Mouse (Mus musculus): Measurements from ENCODE around the gene Pet117. TPM values are rescaled to one million over a fixed set of nuclear protein-coding genes. Genes with fewer than 3 reads are reported as not detected.

Pet117 gene
- total RNA-seq, 4 experiments from 2014 or later = 2.1 to 8.4 (median 5.7) TPM

GRCm38 (mm10) chr2:144381741-144382140, 12.9 kb downstream of the Pet117 start:
- DNase-seq (ENCODE audit: low spot score in 2 of 2) = no peak

- DNase-seq (ENCODE audit: low spot score in 2 of 2) = no peak
Observed at GRCm38 (mm10) chr2:144382624-144383138, 13.9 kb downstream of the Pet117 start.

DNA sequence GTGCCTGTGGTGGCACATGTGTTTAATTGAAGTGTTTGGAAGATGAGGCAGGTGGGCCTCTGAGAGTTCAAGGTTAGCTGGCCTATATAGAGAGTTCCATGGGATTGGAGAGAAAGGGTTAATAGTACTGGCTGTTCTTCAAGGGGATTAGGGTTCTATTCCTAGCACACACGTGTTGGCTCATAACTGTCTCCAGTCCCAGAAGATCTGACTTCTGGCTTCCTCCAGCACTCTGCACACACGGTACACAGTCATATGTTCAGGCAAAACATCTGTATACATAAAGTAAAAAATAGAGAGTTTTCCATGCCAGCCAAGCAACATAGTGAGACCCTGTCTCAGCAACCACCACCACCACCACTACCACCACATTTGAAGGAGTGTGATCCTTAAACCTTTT, 17.5 kb downstream of the Pet117 start:
- DNase-seq (ENCODE audit: low spot score in 2 of 2) = no peak

- DNase-seq (ENCODE audit: low spot score in 2 of 2) = no peak
Observed at GRCm38 (mm10) chr2:144388416-144388815, 19.6 kb downstream of the Pet117 start.

DNA sequence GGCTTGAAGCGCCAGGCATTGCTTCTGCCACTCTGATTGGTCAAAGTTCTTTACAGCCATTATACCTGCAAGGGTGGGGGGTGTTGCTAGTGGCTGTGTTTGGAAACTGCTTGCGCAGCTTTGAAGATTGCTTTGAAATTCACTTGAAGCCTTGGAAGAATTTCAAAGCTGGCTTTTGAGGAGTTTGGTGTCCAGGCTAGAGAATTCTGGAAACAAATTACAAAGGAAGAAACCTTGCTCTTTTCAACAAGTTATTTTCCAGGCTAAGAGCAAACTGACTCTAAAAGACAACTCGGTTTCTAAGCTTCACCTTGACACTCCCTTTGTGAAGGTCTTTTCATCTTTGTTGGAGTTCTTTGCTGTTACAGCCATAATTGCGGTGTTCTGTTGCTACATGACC, 30.7 kb downstream of the Pet117 start:
- DNase-seq (ENCODE audit: low spot score in 2 of 2) = no peak

DNA sequence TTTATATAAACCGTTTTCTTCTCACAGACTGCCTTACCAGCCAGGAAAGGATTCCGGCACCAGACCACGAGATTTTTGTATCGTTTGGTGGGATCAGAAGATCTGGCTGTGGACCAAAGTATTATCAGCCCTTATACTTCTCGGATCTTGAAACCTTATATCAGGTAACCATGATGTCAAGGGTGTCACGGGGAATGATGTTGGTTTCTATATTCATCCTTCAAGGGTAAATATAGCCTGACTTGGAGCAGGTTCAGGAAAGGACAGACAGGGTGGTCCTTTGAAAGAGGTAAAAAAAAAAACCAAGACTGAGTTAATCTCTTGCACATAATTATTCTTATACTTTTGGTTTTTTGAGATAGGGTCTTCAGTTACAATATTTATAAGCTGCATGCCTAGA, 31.9 kb downstream of the Pet117 start:
- DNase-seq (ENCODE audit: low spot score in 2 of 2) = no peak

GRCm38 (mm10) chr2:144409037-144409436, 40.2 kb downstream of the Pet117 start:
- no peak for DNase-seq (ENCODE audit: low spot score in 2 of 2)

DNA sequence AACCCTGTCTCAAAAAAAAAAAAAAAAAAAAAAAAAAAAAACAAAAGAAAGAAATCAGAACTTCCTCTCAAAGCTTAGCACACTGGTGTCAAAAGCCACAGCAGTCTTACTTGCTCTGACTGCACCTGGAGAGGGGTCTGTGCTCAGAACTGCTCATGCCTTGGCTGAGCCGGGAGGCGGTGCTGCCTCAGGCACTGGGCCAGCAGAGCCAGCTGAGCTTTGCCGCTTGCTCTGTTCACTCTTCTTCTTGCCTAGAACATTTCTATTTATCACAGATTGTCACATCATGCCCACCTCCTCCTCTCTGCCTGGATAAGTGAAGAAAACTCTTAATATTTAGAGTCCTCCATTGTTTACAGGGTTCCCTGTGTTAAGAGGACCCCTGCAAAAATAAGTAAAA, 41.8 kb downstream of the Pet117 start:
- DNase-seq (ENCODE audit: low spot score in 2 of 2) = no peak

DNA sequence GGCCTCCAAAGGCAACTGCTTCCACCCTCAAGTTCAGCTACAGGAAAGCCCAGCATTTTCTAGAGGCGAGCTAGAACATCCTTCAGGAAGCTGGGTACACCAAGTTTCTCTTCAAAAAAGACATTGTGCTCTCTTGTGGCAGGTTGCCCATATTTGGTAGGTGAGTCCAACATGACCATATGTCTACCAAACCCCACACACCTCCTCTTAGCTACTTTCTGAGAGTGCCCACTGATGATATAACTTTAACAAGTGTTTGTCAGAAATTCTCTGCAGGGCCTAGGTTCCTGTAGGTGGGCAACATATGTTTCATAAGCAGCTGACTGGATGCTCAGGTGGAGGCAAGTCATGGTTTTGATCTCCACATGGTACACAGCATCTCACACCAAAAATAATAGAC, 45.9 kb downstream of the Pet117 start:
- no peak for DNase-seq (ENCODE audit: low spot score in 2 of 2)

- no peak for DNase-seq (ENCODE audit: low spot score in 2 of 2)
Observed at GRCm38 (mm10) chr2:144416859-144417258, 48.1 kb downstream of the Pet117 start.

DNA sequence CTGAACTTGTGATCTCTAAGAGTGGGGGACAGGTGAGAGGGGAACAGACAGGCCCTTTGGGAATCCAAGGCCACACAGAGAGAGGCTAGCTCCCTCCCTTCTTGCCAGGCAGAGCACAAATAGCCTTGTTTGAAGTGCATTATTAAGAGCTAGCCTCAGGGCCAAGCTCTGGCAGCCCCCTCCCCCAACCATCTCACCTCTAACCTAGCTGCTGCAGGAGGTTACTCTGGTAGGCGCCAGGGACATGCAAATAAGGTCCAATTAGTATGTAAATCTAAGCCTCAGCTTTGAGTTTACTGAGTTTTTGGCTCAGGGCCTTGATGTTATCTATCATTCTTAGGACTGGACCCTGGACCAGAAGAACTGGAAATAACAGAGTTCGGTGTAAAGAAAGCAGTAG, 49.3 kb downstream of the Pet117 start:
- DNase-seq (ENCODE audit: low spot score in 2 of 2) = no peak

- no peak for DNase-seq (ENCODE audit: low spot score in 2 of 2)
Observed at GRCm38 (mm10) chr2:144422094-144422675, 53.4 kb downstream of the Pet117 start.

Other genes with a start within 250 kb of the Pet117 start
- 10 to 100 TPM; 11.8 to 13.8 (median 13.1) TPM for gene Mgme1, start 98.3 kb upstream of the Pet117 start, total RNA-seq (2022)
- 10 to 100 TPM; 57.8 to 66.5 (median 58.9) TPM for gene Snx5, start 98.1 kb upstream of the Pet117 start, total RNA-seq (2022)
- gene Ovol2, start 36.9 kb upstream of the Pet117 start, total RNA-seq (2022) = not detected
- 10 to 100 TPM; 19.3 to 28.7 (median 23.0) TPM for gene Kat14, start within 50 bp of the Pet117 start, total RNA-seq (2022)
- under 1 TPM; 0.29 to 0.73 (median 0.35) TPM for gene Dzank1, start 158.4 kb downstream of the Pet117 start, total RNA-seq (2022)
- gene Polr3f, start 158.7 kb downstream of the Pet117 start, total RNA-seq (2022) = 10 to 100 TPM in 2 of 4 experiments, 1 to 10 TPM in 2; 7.4 to 10.5 (median 9.1) TPM
- 1 to 10 TPM; 3.9 to 7.2 (median 5.0) TPM for gene Rbbp9, start 181.9 kb downstream of the Pet117 start, total RNA-seq (2022)
- gene Sec23b, start 187.2 kb downstream of the Pet117 start, total RNA-seq (2022) = 10 to 100 TPM in 3 of 4 experiments, 1 to 10 TPM in 1; 10.0 to 15.2 (median 11.8) TPM
- 100 to 1,000 TPM in 2 of 4 experiments, 10 to 100 TPM in 2; 94.1 to 102 (median 99.2) TPM for gene Smim26, start 225.1 kb downstream of the Pet117 start, total RNA-seq (2022)
- 10 to 100 TPM; 13.1 to 16.1 (median 15.2) TPM for gene Dtd1, start 230.9 kb downstream of the Pet117 start, total RNA-seq (2022)

All from gastrocnemius, adult 8-10 months (tissue).